Mouse (Mus musculus): ENCODE measurements around the gene Kpna6. TPM values are rescaled to one million over a fixed set of nuclear protein-coding genes. Genes with fewer than 3 reads are reported as not detected.
A peak's percentile ranks its signal among the peaks of the same experiment; 100 is the strongest.

Kpna6 gene
- total and polyA plus RNA-seq, 2 experiments from 2014 or later: 13.0 to 61.8 TPM

- Histone ChIP-seq H3K27me3 (ENCODE audit: insufficient read depth, low read length) (no peaks in the 10 kb centered on the region), H3K4me3 (ENCODE audit: low read length) (no peak overlapping the region), H3K9ac (replicated peaks; ENCODE audit: low read length) (0 out of 2 replicates have a peak overlapping the region, but pooled peaks have one; percentile 4), H3K4me2 (ENCODE audit: low read depth, low read length) (no peak overlapping the region), H3K4me1 (ENCODE audit: insufficient read depth, low read length) (no peaks in the 10 kb centered on the region), H3K36me3 (ENCODE audit: insufficient read depth, low read length) (peaks cover 21% of the 10 kb centered on the region), H3K9me3 (ENCODE audit: low read length) (no peaks in the 10 kb centered on the region), H3K27ac (peak overlapping the region; percentile 8; the same call in 1 of the 2 replicates)
- TF ChIP-seq CTCF (IDR thresholded peaks at IDR 0.05; ENCODE audit: low read depth): no peak
- 76% methylated on average over 12 of the region's 12 CpGs for WGBS
- no peak for DNase-seq (ENCODE audit: low spot score)
- ATAC-seq: peak; percentile 13; the same call in 1 of the 2 replicates
Measured at GRCm38 (mm10) chr4:129609139-129609631, 63.4 kb downstream of the Kpna6 start.

- peak; percentile 92 for DNase-seq (ENCODE audit: low spot score)
- no peak overlapping the region for H3K4me3 ChIP-seq (ENCODE audit: low read length)
- H3K4me1 ChIP-seq (ENCODE audit: insufficient read depth, low read length): no peaks in the 10 kb centered on the region
- TF ChIP-seq CTCF (IDR thresholded peaks at IDR 0.05; ENCODE audit: low read depth): peak; percentile 96
- H3K9ac ChIP-seq (replicated peaks; ENCODE audit: low read length): peak overlapping the region; percentile 29; the same call in 1 of the 2 replicates
- WGBS: 37% methylated on average over 7 of the region's 7 CpGs
- ATAC-seq: peak; percentile 91
- no peak overlapping the region for H3K4me2 ChIP-seq (ENCODE audit: low read depth, low read length)
- H3K9me3 ChIP-seq (ENCODE audit: low read length): no peaks in the 10 kb centered on the region
- H3K27ac ChIP-seq: peak overlapping the region; percentile 57
- H3K36me3 ChIP-seq (ENCODE audit: insufficient read depth, low read length): peaks cover 27% of the 10 kb centered on the region
- no peaks in the 10 kb centered on the region for H3K27me3 ChIP-seq (ENCODE audit: insufficient read depth, low read length)
Measured at GRCm38 (mm10) chr4:129608426-129609025, 64.0 kb downstream of the Kpna6 start.

GRCm38 (mm10) chr4:129600233-129601158, 72.1 kb downstream of the Kpna6 start, which contains the start of the genes Eif3i and Tmem234:
TSS of gene Eif3i (minus strand) at chr4:129600648.
TSS of gene Tmem234 (plus strand) at chr4:129600668.
- Histone ChIP-seq H3K9ac (replicated peaks; ENCODE audit: low read length) (peak within 1 kb of the TSS; percentile 92), H3K36me3 (ENCODE audit: insufficient read depth, low read length) (peaks cover 16% of the 10 kb centered on the region)

More at GRCm38 (mm10) chr4:129600233-129601158, 72.1 kb downstream of the Kpna6 start, which contains the start of the genes Eif3i and Tmem234:
- peak within 1 kb of the TSS; percentile 88 for H3K4me2 ChIP-seq (ENCODE audit: low read depth, low read length)
- H3K9me3 ChIP-seq (ENCODE audit: low read length): no peaks in the 10 kb centered on the region
- under 1% methylated on average over 68 of the region's 74 CpGs for WGBS
- H3K27me3 ChIP-seq (ENCODE audit: insufficient read depth, low read length): no peaks in the 10 kb centered on the region
- peak within 1 kb of the TSS; percentile 77 for H3K27ac ChIP-seq
- peaks cover 16% of the 10 kb centered on the region for H3K4me1 ChIP-seq (ENCODE audit: insufficient read depth, low read length)
- DNase-seq (ENCODE audit: low spot score) (peak; percentile 93), ATAC-seq (peak; percentile 93)
- TF ChIP-seq CTCF (IDR thresholded peaks at IDR 0.05; ENCODE audit: low read depth): peak; percentile 39; the same call in 1 of the 2 replicates
- peak within 1 kb of the TSS; percentile 81 for H3K4me3 ChIP-seq (ENCODE audit: low read length)

Small RNA genes within 50 kb of the gene (microRNA-seq; reads per million reads assigned to microRNA genes)
- 0.36 to 0.71 reads per million in 2 experiments for gene Mir7016

Other genes with a start within 250 kb of the Kpna6 start
- 9.7 and 15.3 TPM in 2 replicates for gene Zbtb8b, start 231.9 kb downstream of the Kpna6 start, total RNA-seq (2014; rRNA removed)
- gene Zbtb8b, start 231.9 kb downstream of the Kpna6 start, polyA plus RNA-seq (2015; fragmentation: Nextera tagmentation; extraction: Ambion mirVana): 11.3 and 12.9 TPM in 2 replicates
- gene Bsdc1, start 211.2 kb downstream of the Kpna6 start, total RNA-seq (2014; rRNA removed): 55.2 and 60.6 TPM in 2 replicates
- 25.3 and 27.1 TPM in 2 replicates for gene Bsdc1, start 211.2 kb downstream of the Kpna6 start, polyA plus RNA-seq (2015; fragmentation: Nextera tagmentation; extraction: Ambion mirVana)
- gene Tssk3, start 181.7 kb downstream of the Kpna6 start, total RNA-seq (2014; rRNA removed): not detected in 2 replicates
- gene Tssk3, start 181.7 kb downstream of the Kpna6 start, polyA plus RNA-seq (2015; fragmentation: Nextera tagmentation; extraction: Ambion mirVana): 1.1 and 1.3 TPM in 2 replicates
- 3.9 TPM in 1 of 2 replicates, not detected in the other for gene Fam229a, start 181.6 kb downstream of the Kpna6 start, total RNA-seq (2014; rRNA removed)
- gene Fam229a, start 181.6 kb downstream of the Kpna6 start, polyA plus RNA-seq (2015; fragmentation: Nextera tagmentation; extraction: Ambion mirVana): 3.0 and 3.1 TPM in 2 replicates
- 1,438 and 1,538 TPM in 2 replicates for gene Marcksl1, start 159.2 kb downstream of the Kpna6 start, total RNA-seq (2014; rRNA removed)
- gene Marcksl1, start 159.2 kb downstream of the Kpna6 start, polyA plus RNA-seq (2015; fragmentation: Nextera tagmentation; extraction: Ambion mirVana): 1,583 and 1,620 TPM in 2 replicates
- 20.7 and 38.0 TPM in 2 replicates for gene Hdac1, start 130.1 kb downstream of the Kpna6 start, total RNA-seq (2014; rRNA removed)
- gene Hdac1, start 130.1 kb downstream of the Kpna6 start, polyA plus RNA-seq (2015; fragmentation: Nextera tagmentation; extraction: Ambion mirVana): 56.6 and 62.1 TPM in 2 replicates
- 10.1 and 12.5 TPM in 2 replicates for gene Lck, start 99.1 kb downstream of the Kpna6 start, total RNA-seq (2014; rRNA removed)
- 12.2 and 13.0 TPM in 2 replicates for gene Lck, start 99.1 kb downstream of the Kpna6 start, polyA plus RNA-seq (2015; fragmentation: Nextera tagmentation; extraction: Ambion mirVana)
- not detected in 2 replicates for gene Fam167b, start 94.2 kb downstream of the Kpna6 start, total RNA-seq (2014; rRNA removed)
- gene Fam167b, start 94.2 kb downstream of the Kpna6 start, polyA plus RNA-seq (2015; fragmentation: Nextera tagmentation; extraction: Ambion mirVana): 0.33 and 0.48 TPM in 2 replicates
- 364 and 401 TPM in 2 replicates for gene Eif3i, start 72.1 kb downstream of the Kpna6 start, total RNA-seq (2014; rRNA removed)
- gene Eif3i, start 72.1 kb downstream of the Kpna6 start, polyA plus RNA-seq (2015; fragmentation: Nextera tagmentation; extraction: Ambion mirVana): 231 and 233 TPM in 2 replicates
- gene Tmem234, start 72.1 kb downstream of the Kpna6 start, total RNA-seq (2014; rRNA removed): 150 and 182 TPM in 2 replicates
- 216 and 221 TPM in 2 replicates for gene Tmem234, start 72.1 kb downstream of the Kpna6 start, polyA plus RNA-seq (2015; fragmentation: Nextera tagmentation; extraction: Ambion mirVana)
- not detected in 2 replicates for gene Dcdc2b, start 58.5 kb downstream of the Kpna6 start, total RNA-seq (2014; rRNA removed)
- gene Dcdc2b, start 58.5 kb downstream of the Kpna6 start, polyA plus RNA-seq (2015; fragmentation: Nextera tagmentation; extraction: Ambion mirVana): 4.1 TPM in 2 replicates
- 11.2 and 12.0 TPM in 2 replicates for gene Iqcc, start 53.7 kb downstream of the Kpna6 start, total RNA-seq (2014; rRNA removed)
- gene Iqcc, start 53.7 kb downstream of the Kpna6 start, polyA plus RNA-seq (2015; fragmentation: Nextera tagmentation; extraction: Ambion mirVana): 21.0 and 21.1 TPM in 2 replicates
- 55.0 and 77.7 TPM in 2 replicates for gene Ccdc28b, start 48.8 kb downstream of the Kpna6 start, total RNA-seq (2014; rRNA removed)
- 150 and 157 TPM in 2 replicates for gene Ccdc28b, start 48.8 kb downstream of the Kpna6 start, polyA plus RNA-seq (2015; fragmentation: Nextera tagmentation; extraction: Ambion mirVana)
- gene Txlna, start 31.7 kb downstream of the Kpna6 start, total RNA-seq (2014; rRNA removed): 31.6 and 32.2 TPM in 2 replicates
- gene Txlna, start 31.7 kb downstream of the Kpna6 start, polyA plus RNA-seq (2015; fragmentation: Nextera tagmentation; extraction: Ambion mirVana): 29.3 and 29.5 TPM in 2 replicates
- 23.8 and 25.2 TPM in 2 replicates for gene Tmem39b, start 24.1 kb upstream of the Kpna6 start, total RNA-seq (2014; rRNA removed)
- 10.5 and 12.1 TPM in 2 replicates for gene Tmem39b, start 24.1 kb upstream of the Kpna6 start, polyA plus RNA-seq (2015; fragmentation: Nextera tagmentation; extraction: Ambion mirVana)
- 75.1 and 86.2 TPM in 2 replicates for gene Khdrbs1, start 69.5 kb upstream of the Kpna6 start, total RNA-seq (2014; rRNA removed)
- 85.7 and 86.5 TPM in 2 replicates for gene Khdrbs1, start 69.5 kb upstream of the Kpna6 start, polyA plus RNA-seq (2015; fragmentation: Nextera tagmentation; extraction: Ambion mirVana)
- 83.5 and 91.7 TPM in 2 replicates for gene Ptp4a2, start 138.5 kb upstream of the Kpna6 start, total RNA-seq (2014; rRNA removed)
- 243 and 254 TPM in 2 replicates for gene Ptp4a2, start 138.5 kb upstream of the Kpna6 start, polyA plus RNA-seq (2015; fragmentation: Nextera tagmentation; extraction: Ambion mirVana)